Mouse (Mus musculus): ENCODE data around the gene Med12l. TPM values are rescaled to one million over a fixed set of nuclear protein-coding genes. Genes with fewer than 3 reads are reported as not detected.
A peak's percentile ranks its signal among the peaks of the same experiment; 100 is the strongest.
"Not testable (repeated sequence)": the region's sequence is repeated elsewhere in the genome, so short reads cannot be mapped to it uniquely, and the experiment has no call there.

Med12l gene
- polyA plus RNA-seq, 1 experiment from 2014 or later: 1.0 TPM

- Histone ChIP-seq H3K36me3 (no peaks in the 10 kb centered on the region), H3K4me1 (no peaks in the 10 kb centered on the region), H3K4me3 (no peak overlapping the region), H3K27me3 (ENCODE audit: low read depth, poor library complexity, severe bottlenecking) (no peaks in the 10 kb centered on the region), H3K9me3 (replicated peaks) (no peaks in the 10 kb centered on the region), H3K27ac (no peak overlapping the region)
- WGBS: 90% methylated on average over 6 of the region's 6 CpGs
- DNase-seq (ENCODE audit: low spot score): no peak
Observed at GRCm38 (mm10) chr3:59041487-59041886, 35.9 kb downstream of the Med12l start.

- H3K27ac ChIP-seq: no peak overlapping the region
- H3K4me1 ChIP-seq: 0 out of 2 replicates have a peak, but pooled peaks cover 7% of the 10 kb centered on the region
- no peaks in the 10 kb centered on the region for H3K9me3 ChIP-seq (replicated peaks)
- 91% methylated on average over 17 of the region's 17 CpGs for WGBS
- no peak for DNase-seq (ENCODE audit: low spot score)
- H3K36me3 ChIP-seq: no peaks in the 10 kb centered on the region
- H3K27me3 ChIP-seq (ENCODE audit: low read depth, poor library complexity, severe bottlenecking): no peaks in the 10 kb centered on the region
- H3K4me3 ChIP-seq: no peak overlapping the region
Observed at GRCm38 (mm10) chr3:59054834-59055535, 49.4 kb downstream of the Med12l start.

GRCm38 (mm10) chr3:59059022-59059541 is 53.5 kb downstream of the Med12l start:
- Histone ChIP-seq H3K4me1 (0 out of 2 replicates have a peak, but pooled peaks cover 10% of the 10 kb centered on the region), H3K27ac (no peak overlapping the region), H3K4me3 (no peak overlapping the region), H3K27me3 (ENCODE audit: low read depth, poor library complexity, severe bottlenecking) (no peaks in the 10 kb centered on the region), H3K36me3 (no peaks in the 10 kb centered on the region), H3K9me3 (replicated peaks) (no peaks in the 10 kb centered on the region)
- peak; percentile 51 for DNase-seq (ENCODE audit: low spot score)
- WGBS: 2% methylated on average over 7 of the region's 7 CpGs

- H3K27me3 ChIP-seq (ENCODE audit: low read depth, poor library complexity, severe bottlenecking): no peaks in the 10 kb centered on the region
- H3K4me1 ChIP-seq: 0 out of 2 replicates have a peak, but pooled peaks cover 10% of the 10 kb centered on the region
- no peaks in the 10 kb centered on the region for H3K9me3 ChIP-seq (replicated peaks)
- DNase-seq (ENCODE audit: low spot score): no peak
- H3K27ac ChIP-seq: no peak overlapping the region
- H3K36me3 ChIP-seq: no peaks in the 10 kb centered on the region
- no peak overlapping the region for H3K4me3 ChIP-seq
- WGBS: 86% methylated on average over 7 of the region's 7 CpGs
Observed at GRCm38 (mm10) chr3:59060131-59060530, 54.5 kb downstream of the Med12l start.

GRCm38 (mm10) chr3:59062141-59062540 is 56.5 kb downstream of the Med12l start:
- WGBS: 51% methylated on average over 5 of the region's 5 CpGs
- H3K27ac ChIP-seq: no peak overlapping the region
- H3K27me3 ChIP-seq (ENCODE audit: low read depth, poor library complexity, severe bottlenecking): no peaks in the 10 kb centered on the region
- DNase-seq (ENCODE audit: low spot score): no peak
- H3K36me3 ChIP-seq: no peaks in the 10 kb centered on the region
- no peak overlapping the region for H3K4me3 ChIP-seq
- H3K9me3 ChIP-seq (replicated peaks): no peaks in the 10 kb centered on the region
- H3K4me1 ChIP-seq: 0 out of 2 replicates have a peak, but pooled peaks cover 10% of the 10 kb centered on the region

- H3K27ac ChIP-seq: no peak overlapping the region
Observed at GRCm38 (mm10) chr3:59063431-59063830, 57.8 kb downstream of the Med12l start.

GRCm38 (mm10) chr3:59065937-59066336 is 60.3 kb downstream of the Med12l start:
- Histone ChIP-seq H3K9me3 (replicated peaks) (no peaks in the 10 kb centered on the region), H3K27me3 (ENCODE audit: low read depth, poor library complexity, severe bottlenecking) (no peaks in the 10 kb centered on the region), H3K27ac (no peak overlapping the region), H3K4me3 (no peak overlapping the region), H3K4me1 (0 out of 2 replicates have a peak, but pooled peaks cover 3% of the 10 kb centered on the region), H3K36me3 (no peaks in the 10 kb centered on the region)
- WGBS: 90% methylated on average over 3 of the region's 3 CpGs
- DNase-seq (ENCODE audit: low spot score): no peak

More at GRCm38 (mm10) chr3:59063431-59063830, 57.8 kb downstream of the Med12l start:
- no peaks in the 10 kb centered on the region for H3K36me3 ChIP-seq
- H3K4me3 ChIP-seq: no peak overlapping the region
- 0 out of 2 replicates have a peak, but pooled peaks cover 9% of the 10 kb centered on the region for H3K4me1 ChIP-seq
- H3K9me3 ChIP-seq (replicated peaks): no peaks in the 10 kb centered on the region
- H3K27me3 ChIP-seq (ENCODE audit: low read depth, poor library complexity, severe bottlenecking): no peaks in the 10 kb centered on the region
- DNase-seq (ENCODE audit: low spot score): no peak
- 91% methylated on average over 4 of the region's 4 CpGs for WGBS

- Histone ChIP-seq H3K9me3 (replicated peaks) (no peaks in the 10 kb centered on the region), H3K36me3 (no peaks in the 10 kb centered on the region), H3K4me3 (no peak overlapping the region), H3K27me3 (ENCODE audit: low read depth, poor library complexity, severe bottlenecking) (no peaks in the 10 kb centered on the region), H3K4me1 (0 out of 2 replicates have a peak, but pooled peaks cover 3% of the 10 kb centered on the region), H3K27ac (no peak overlapping the region)
- WGBS: 84% methylated on average over 8 of the region's 8 CpGs
- DNase-seq (ENCODE audit: low spot score): no peak
Observed at GRCm38 (mm10) chr3:59066558-59067294, 61.1 kb downstream of the Med12l start.

- WGBS: 91% methylated on average over 1 of the region's 1 CpGs
- not testable (repeated sequence) for H3K4me1 ChIP-seq; H3K9me3 ChIP-seq (replicated peaks); H3K27ac ChIP-seq; H3K36me3 ChIP-seq; H3K27me3 ChIP-seq (ENCODE audit: low read depth, poor library complexity, severe bottlenecking); H3K4me3 ChIP-seq; DNase-seq (ENCODE audit: low spot score)
Observed at GRCm38 (mm10) chr3:59069071-59069470, 63.4 kb downstream of the Med12l start.

- Histone ChIP-seq H3K27me3 (ENCODE audit: low read depth, poor library complexity, severe bottlenecking) (no peaks in the 10 kb centered on the region), H3K27ac (no peak overlapping the region), H3K9me3 (replicated peaks) (no peaks in the 10 kb centered on the region), H3K36me3 (no peaks in the 10 kb centered on the region), H3K4me1 (peaks cover 15% of the 10 kb centered on the region), H3K4me3 (no peak overlapping the region)
- WGBS: 67% methylated on average over 4 of the region's 4 CpGs
- no peak for DNase-seq (ENCODE audit: low spot score)
Observed at GRCm38 (mm10) chr3:59077278-59077677, 71.7 kb downstream of the Med12l start.

- Histone ChIP-seq H3K27me3 (ENCODE audit: low read depth, poor library complexity, severe bottlenecking) (no peaks in the 10 kb centered on the region), H3K4me3 (no peak overlapping the region), H3K27ac (no peak overlapping the region), H3K9me3 (replicated peaks) (no peaks in the 10 kb centered on the region), H3K36me3 (no peaks in the 10 kb centered on the region), H3K4me1 (peaks cover 15% of the 10 kb centered on the region)
- WGBS: 87% methylated on average over 11 of the region's 11 CpGs
- DNase-seq (ENCODE audit: low spot score): no peak
Observed at GRCm38 (mm10) chr3:59078585-59078984, 73.0 kb downstream of the Med12l start.

GRCm38 (mm10) chr3:59079327-59079726 is 73.7 kb downstream of the Med12l start:
- Histone ChIP-seq H3K9me3 (replicated peaks) (no peaks in the 10 kb centered on the region), H3K27me3 (ENCODE audit: low read depth, poor library complexity, severe bottlenecking) (no peaks in the 10 kb centered on the region), H3K27ac (no peak overlapping the region), H3K4me3 (no peak overlapping the region), H3K4me1 (peaks cover 15% of the 10 kb centered on the region), H3K36me3 (no peaks in the 10 kb centered on the region)
- 50% methylated on average over 4 of the region's 4 CpGs for WGBS
- peak; percentile 44 for DNase-seq (ENCODE audit: low spot score)

Measured in limb, embryonic 10.5 days (tissue).